Mouse (Mus musculus) hindbrain, embryonic 10.5 days (tissue): ENCODE measurements around the gene Nipbl. TPM values are rescaled to one million over a fixed set of nuclear protein-coding genes. Genes with fewer than 3 reads are reported as not detected.

Experiments
- DNase-seq: peaks from one replicate; pipeline ENCODE4 v3.0.0-alpha.2; 2017; ENCODE audit warnings: low spot score
- H3K27ac ChIP-seq: fragments of 300-500 bp; sonication (generic); 2 replicates; pipeline ENCODE4 v1.5.1; 2016; ENCODE audit warnings: mild to moderate bottlenecking, moderate library complexity
- H3K27me3 ChIP-seq: fragments of 300-500 bp; sonication (generic); 2 replicates; pipeline ENCODE4 v1.6.1; 2016; ENCODE audit warnings: mild to moderate bottlenecking; ENCODE audit not compliant: poor library complexity, insufficient read depth, severe bottlenecking
- H3K36me3 ChIP-seq: fragments of 300-500 bp; sonication (generic); 2 replicates; pipeline ENCODE4 v1.6.1; 2016; ENCODE audit warnings: mild to moderate bottlenecking, moderate library complexity
- H3K4me1 ChIP-seq: fragments of 300-500 bp; sonication (generic); replicated peaks from 2 replicates; pipeline ENCODE4 v1.6.1; 2016; ENCODE audit warnings: mild to moderate bottlenecking
- H3K4me3 ChIP-seq: fragments of 300-500 bp; sonication (generic); 2 replicates; pipeline ENCODE4 v1.5.1; 2016; ENCODE audit warnings: mild to moderate bottlenecking, moderate library complexity
- H3K9me3 ChIP-seq: fragments of 300-500 bp; sonication (generic); 2 replicates; pipeline ENCODE4 v1.6.1; 2016; ENCODE audit warnings: mild to moderate bottlenecking, moderate library complexity
- WGBS: fragments of 180-500 bp; shearing (Covaris S2); methylation state at CpG from one replicate; pipeline ENCODE4 v1.1.7; 2016; 5-methylcytosine and 5-hydroxymethylcytosine counted together
- polyA plus RNA-seq: library from polyadenylated mRNA; unstranded; fragments of >200 nt; fragmentation: Nextera tagmentation; extraction: Ambion mirVana; gene quantifications from 2 replicates; pipeline ENCODE4 v1.2.1, GENCODE M21; 2016

Gene Nipbl
- polyA plus RNA-seq, 1 experiment from 2014 or later: 15.0 TPM

DNA sequence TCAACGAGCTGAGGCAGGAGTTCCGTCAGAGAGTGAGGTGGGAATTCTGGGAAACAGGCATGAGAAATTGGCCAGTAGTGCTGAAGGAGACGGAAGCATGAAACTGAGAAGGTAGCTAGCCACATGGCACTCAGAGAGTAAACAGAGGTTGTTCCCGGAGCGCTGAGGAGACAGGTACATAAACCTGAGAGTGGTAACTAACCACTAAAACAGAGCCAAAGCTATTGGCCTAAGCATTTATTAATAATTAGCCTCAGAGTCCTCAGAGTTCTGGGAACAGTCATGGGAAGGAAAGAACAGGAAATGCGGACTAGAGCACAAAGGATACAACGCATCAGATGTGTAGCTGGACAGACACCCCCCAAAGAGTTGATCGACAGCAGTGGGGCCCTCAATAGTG is 176.0 kb downstream of the Nipbl start:
- no peak for DNase-seq
- WGBS: 92% methylated on average over 8 of the region's 8 CpGs
- H3K36me3 ChIP-seq: peaks cover 92% of the 10 kb centered on the region
- no peaks in the 10 kb centered on the region for H3K9me3 ChIP-seq
- H3K4me3 ChIP-seq: no peak overlapping the region
- H3K4me1 ChIP-seq: no peaks in the 10 kb centered on the region
- no peak overlapping the region for H3K27ac ChIP-seq
- H3K27me3 ChIP-seq: no peaks in the 10 kb centered on the region

DNA sequence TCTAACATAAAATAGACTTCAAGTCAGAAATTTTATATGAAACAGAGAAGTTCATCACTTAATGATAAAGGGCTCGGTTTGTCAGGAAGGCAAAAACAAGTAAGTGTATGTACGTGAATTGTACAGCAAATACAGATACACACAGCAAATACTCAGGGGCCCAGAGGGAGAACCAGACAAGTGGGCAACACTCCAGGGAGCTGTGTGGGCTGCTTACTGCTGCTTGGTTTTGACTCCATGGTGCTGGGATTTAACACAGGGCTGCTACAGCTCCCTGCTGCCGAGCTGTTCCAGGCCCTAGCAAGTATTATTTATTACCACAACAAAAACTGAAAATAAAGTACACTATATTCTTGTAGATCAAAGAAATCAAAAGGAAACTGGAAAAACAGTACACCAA is 177.1 kb downstream of the Nipbl start:
- 92% methylated on average over 3 of the region's 3 CpGs for WGBS
- no peaks in the 10 kb centered on the region for H3K9me3 ChIP-seq
- H3K36me3 ChIP-seq: peaks cover 92% of the 10 kb centered on the region
- H3K27me3 ChIP-seq: no peaks in the 10 kb centered on the region
- H3K4me3 ChIP-seq: no peak overlapping the region
- no peaks in the 10 kb centered on the region for H3K4me1 ChIP-seq
- no peak overlapping the region for H3K27ac ChIP-seq
- DNase-seq: no peak

DNA sequence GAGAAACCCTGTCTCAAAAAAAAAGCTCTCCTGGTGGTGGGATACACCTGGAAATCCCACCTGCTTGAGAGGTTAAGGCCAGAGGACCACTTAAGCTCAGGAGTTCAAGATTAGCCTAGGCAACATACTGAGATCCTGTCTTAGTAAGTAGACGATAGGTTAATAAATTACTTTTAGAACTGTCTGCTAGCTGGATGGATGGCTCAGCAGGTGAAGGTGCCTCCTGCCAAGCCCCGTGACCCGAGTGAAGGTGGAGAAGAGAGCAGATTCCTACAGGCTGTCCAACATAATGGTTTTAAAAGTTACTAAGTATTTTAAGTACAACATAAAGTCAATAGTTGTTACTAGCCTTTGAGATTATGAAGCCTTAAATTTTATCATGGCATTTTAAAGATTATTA is 178.3 kb downstream of the Nipbl start:
- WGBS: 94% methylated on average over 3 of the region's 3 CpGs

More for the DNA sequence above, 178.3 kb downstream of the Nipbl start:
- H3K9me3 ChIP-seq: no peaks in the 10 kb centered on the region
- H3K4me1 ChIP-seq: no peaks in the 10 kb centered on the region
- H3K36me3 ChIP-seq: peaks cover 91% of the 10 kb centered on the region
- no peaks in the 10 kb centered on the region for H3K27me3 ChIP-seq
- no peak for DNase-seq
- no peak overlapping the region for H3K4me3 ChIP-seq
- no peak overlapping the region for H3K27ac ChIP-seq

Other genes starting within 250 kb of the Nipbl start
- not detected in 2 replicates for gene Gm2310, start 75.5 kb upstream of the Nipbl start, polyA plus RNA-seq